Mouse (Mus musculus) adipose tissue, adult 10 weeks (tissue): ENCODE data around the gene Card9. TPM values are rescaled to one million over a fixed set of nuclear protein-coding genes. Genes with fewer than 3 reads are reported as not detected.

Experiments
- polyA plus RNA-seq: library from polyadenylated mRNA; stranded (reverse); fragments of 350-450 nt; fragmentation: Illumina TruSeq; extraction: RNeasy Lipid Tissue Mini Kit (QIAGEN cat#74804); gene quantifications from one replicate; pipeline ENCODE4 v1.2.3, GENCODE M21; 2014; ENCODE audit warnings: low read depth, low replicate concordance

Gene Card9
- polyA plus RNA-seq: 10.5 TPM

GRCm38 (mm10) chr2:26360772-26361171, at the start of gene Card9:
Gene Card9, minus strand, starts transcription at chr2:26360918.

GRCm38 (mm10) chr2:26408515-26409356, 48.0 kb upstream of the Card9 start, which contains the start of gene Inpp5e:
Gene Inpp5e, minus strand, starts transcription at chr2:26409203.

GRCm38 (mm10) chr2:26389154-26389690, 28.5 kb upstream of the Card9 start, which contains the start of the genes Entr1 and Pmpca:
Gene Entr1, minus strand, starts transcription at chr2:26389316.
Gene Pmpca, plus strand, starts transcription at chr2:26389339.

GRCm38 (mm10) chr2:26380131-26380771, 19.5 kb upstream of the Card9 start, which contains the start of gene Snapc4:
Gene Snapc4, minus strand, starts transcription at chr2:26380653.

GRCm38 (mm10) chr2:26351358-26352290, 9.1 kb downstream of the Card9 start, which contains the start of gene Dnlz:
Gene Dnlz, minus strand, starts transcription at chr2:26352110.

GRCm38 (mm10) chr2:26315072-26315924, 45.4 kb downstream of the Card9 start, which contains the start of gene Gpsm1:
Gene Gpsm1, plus strand, starts transcription at chr2:26315515.

Other genes starting within 250 kb of the Card9 start
- gene Nacc2, start 237.7 kb downstream of the Card9 start, polyA plus RNA-seq: 22.2 TPM
- 0.15 TPM for gene Lhx3, start 152.6 kb downstream of the Card9 start, polyA plus RNA-seq
- gene Qsox2, start 123.4 kb downstream of the Card9 start, polyA plus RNA-seq: 53.8 TPM
- 13.4 TPM for gene Ccdc187, start 66.4 kb downstream of the Card9 start, polyA plus RNA-seq
- 14.9 TPM for gene Gpsm1, start 45.4 kb downstream of the Card9 start, polyA plus RNA-seq
- gene Dnlz, start 8.8 kb downstream of the Card9 start, polyA plus RNA-seq: 13.7 TPM
- gene Snapc4, start 19.7 kb upstream of the Card9 start, polyA plus RNA-seq: 55.8 TPM
- gene Entr1, start 28.4 kb upstream of the Card9 start, polyA plus RNA-seq: 114 TPM
- 50.9 TPM for gene Pmpca, start 28.4 kb upstream of the Card9 start, polyA plus RNA-seq
- gene Inpp5e, start 48.3 kb upstream of the Card9 start, polyA plus RNA-seq: 20.0 TPM
- 86.4 TPM for gene Sec16a, start 84.3 kb upstream of the Card9 start, polyA plus RNA-seq
- 35.6 TPM for gene Notch1, start 155.7 kb upstream of the Card9 start, polyA plus RNA-seq
- 114 TPM for gene Egfl7, start 219.1 kb upstream of the Card9 start, polyA plus RNA-seq
- gene Gm20532, start 225.7 kb upstream of the Card9 start, polyA plus RNA-seq: not detected
- 158 TPM for gene Agpat2, start 243.5 kb upstream of the Card9 start, polyA plus RNA-seq